Mouse (Mus musculus) CD4-positive helper T cell, adult 2 months (primary cell): ENCODE results near the gene Btbd3.

ENCODE experiments used
- DNase-seq: peaks from one replicate; pipeline ENCODE4 v3.0.0-alpha.2; 2012; ENCODE audit warnings: low read depth, missing footprints, low spot score

Gene Btbd3

DNA sequence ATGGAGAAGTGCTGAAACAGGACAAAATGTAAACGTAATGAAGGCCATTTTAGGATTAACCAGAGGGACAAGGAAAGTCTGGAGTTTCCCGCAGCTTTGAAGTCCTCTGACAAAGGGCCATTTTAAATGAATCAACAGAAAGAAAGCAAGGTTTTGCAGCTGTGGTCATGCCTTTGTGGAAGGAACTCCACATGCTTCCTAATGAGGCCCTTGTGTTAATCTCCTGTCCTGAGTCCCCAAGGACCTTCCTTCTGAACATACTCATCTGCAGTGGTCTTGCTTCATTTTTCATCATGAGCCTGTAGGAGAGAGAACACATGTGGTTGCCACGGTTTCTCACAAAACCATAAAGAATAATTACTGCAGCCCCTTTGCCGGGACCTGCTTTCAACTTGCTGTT is 275.6 kb downstream of the Btbd3 start:
- DNase-seq: no peak

- no peak for DNase-seq
These were observed 283.3 kb downstream of the Btbd3 start for GRCm38 (mm10) chr2:138539655-138540054.

- DNase-seq: no peak
These were observed 292.6 kb downstream of the Btbd3 start for GRCm38 (mm10) chr2:138548990-138549389.

GRCm38 (mm10) chr2:138551516-138551915 is 295.2 kb downstream of the Btbd3 start:
- no peak for DNase-seq

DNA sequence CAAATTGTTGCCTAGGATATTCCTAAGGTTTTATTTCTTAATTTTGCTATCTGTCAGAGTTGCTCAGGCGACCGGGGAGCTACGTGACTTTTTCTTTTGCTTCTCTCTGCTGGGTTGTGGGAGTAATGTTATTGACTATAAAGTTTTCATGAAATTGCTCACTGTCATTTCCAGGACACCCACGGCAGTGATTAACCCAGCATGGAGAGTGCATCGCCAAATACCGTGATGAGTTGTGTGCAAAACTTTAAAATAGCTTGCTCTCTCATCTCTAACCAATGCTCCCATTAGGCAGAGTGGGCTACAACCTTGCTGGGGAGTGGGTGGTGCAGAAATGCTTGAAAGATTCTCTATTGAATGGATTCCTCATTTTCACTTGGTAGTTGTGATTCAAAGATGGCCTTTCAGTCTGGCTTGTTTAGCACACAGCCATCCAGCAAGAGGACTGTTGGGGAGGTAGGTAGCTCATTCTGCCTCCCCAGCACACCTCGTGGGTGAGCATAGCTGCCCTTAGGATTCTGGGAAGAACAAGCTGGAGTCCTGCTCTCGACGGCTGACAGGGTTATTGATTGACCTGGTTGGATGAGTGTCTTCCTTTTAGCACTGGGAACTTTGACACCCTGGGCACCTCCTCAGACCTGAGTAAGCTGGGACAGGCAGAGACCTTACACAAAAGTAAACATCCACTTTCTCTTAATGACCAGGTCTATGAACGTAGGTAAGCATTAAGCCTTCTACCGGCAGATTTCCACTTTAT is 298.9 kb downstream of the Btbd3 start:
- no peak for DNase-seq

- DNase-seq: no peak
These were observed 329.6 kb downstream of the Btbd3 start for GRCm38 (mm10) chr2:138585930-138586329.

DNA sequence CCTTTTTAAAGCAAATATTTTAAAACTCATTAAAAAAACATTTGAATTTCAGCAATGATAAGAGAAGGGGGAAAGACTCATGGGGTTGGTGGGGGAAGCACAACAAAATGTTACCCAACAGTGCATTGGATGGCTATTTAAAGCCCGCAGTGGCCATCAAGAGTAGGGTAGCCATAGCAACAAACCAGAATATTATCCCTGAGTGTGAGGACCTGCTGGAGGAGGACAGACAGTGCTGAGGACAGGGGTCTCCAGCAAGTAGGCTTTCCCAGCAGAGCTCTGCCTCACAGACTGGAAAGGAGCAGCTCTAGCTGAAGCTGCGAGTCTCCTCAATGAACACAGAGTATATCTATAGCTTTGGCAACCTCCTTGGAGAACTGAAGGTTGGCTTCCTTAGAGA is 331.0 kb downstream of the Btbd3 start:
- no peak for DNase-seq

- no peak for DNase-seq
These were observed 331.6 kb downstream of the Btbd3 start for GRCm38 (mm10) chr2:138587795-138588545.

GRCm38 (mm10) chr2:138589105-138589504 is 332.7 kb downstream of the Btbd3 start:
- DNase-seq: no peak

DNA sequence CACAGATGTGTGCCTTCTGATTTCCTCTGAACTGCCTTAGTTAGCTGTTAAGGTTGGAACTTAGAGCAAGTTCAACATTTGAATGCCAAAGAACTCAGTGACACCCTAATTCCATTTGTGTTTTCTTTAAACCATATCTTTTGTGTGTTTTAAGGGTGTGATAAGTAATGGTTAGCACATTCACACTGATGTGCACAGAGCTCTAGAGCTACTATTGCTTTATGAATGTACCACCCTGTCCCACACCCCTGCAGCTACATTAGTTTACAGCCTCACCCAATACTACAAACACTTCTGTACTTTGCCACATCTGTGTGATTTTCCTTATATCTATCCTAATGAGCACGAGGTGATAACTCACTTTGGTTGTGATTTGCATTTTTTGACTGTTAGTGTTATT is 333.9 kb downstream of the Btbd3 start:
- no peak for DNase-seq

DNA sequence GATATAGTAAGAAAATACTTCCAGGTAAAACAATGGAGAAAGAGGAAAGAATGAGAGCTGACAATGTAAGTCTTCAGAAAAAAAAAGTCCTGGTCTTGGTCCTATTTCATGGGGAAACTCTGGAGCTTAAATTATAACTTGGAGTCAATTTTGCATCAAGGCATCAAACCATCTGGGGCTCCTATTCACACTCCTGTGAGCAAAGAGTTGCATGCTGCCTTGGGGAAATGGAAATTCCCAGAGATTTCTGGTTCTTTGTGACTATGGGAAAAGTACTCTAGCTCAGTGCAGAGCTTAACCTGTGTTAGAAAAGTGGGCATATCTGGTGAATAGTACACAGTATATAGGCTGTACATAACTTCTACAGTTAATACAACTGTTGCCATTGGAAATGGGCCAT is 356.0 kb downstream of the Btbd3 start:
- DNase-seq: no peak

- DNase-seq: no peak
These were observed 361.1 kb downstream of the Btbd3 start for GRCm38 (mm10) chr2:138617501-138617900.
